Mouse (Mus musculus) thymus, adult 2 months (tissue): ENCODE results near the gene Pcna.

Source experiments
- CTCF ChIP-seq: fragments of 200-500 bp; IDR thresholded peaks from 2 replicates; pipeline ENCODE4 v1.5.1; 2012; ENCODE audit warnings: mild to moderate bottlenecking, control low read depth, low read length, moderate library complexity, borderline replicate concordance; ENCODE audit not compliant: control insufficient read depth, poor library complexity, insufficient read depth; ENCODE audit errors: extremely low read depth
- POLR2A ChIP-seq: fragments of 200-500 bp; IDR thresholded peaks from 2 replicates; pipeline ENCODE4 v1.6.1; 2012; ENCODE audit warnings: mild to moderate bottlenecking, low read length, control low read depth, moderate library complexity; ENCODE audit not compliant: control insufficient read depth, poor library complexity, insufficient read depth; ENCODE audit errors: extremely low read depth

DNA sequence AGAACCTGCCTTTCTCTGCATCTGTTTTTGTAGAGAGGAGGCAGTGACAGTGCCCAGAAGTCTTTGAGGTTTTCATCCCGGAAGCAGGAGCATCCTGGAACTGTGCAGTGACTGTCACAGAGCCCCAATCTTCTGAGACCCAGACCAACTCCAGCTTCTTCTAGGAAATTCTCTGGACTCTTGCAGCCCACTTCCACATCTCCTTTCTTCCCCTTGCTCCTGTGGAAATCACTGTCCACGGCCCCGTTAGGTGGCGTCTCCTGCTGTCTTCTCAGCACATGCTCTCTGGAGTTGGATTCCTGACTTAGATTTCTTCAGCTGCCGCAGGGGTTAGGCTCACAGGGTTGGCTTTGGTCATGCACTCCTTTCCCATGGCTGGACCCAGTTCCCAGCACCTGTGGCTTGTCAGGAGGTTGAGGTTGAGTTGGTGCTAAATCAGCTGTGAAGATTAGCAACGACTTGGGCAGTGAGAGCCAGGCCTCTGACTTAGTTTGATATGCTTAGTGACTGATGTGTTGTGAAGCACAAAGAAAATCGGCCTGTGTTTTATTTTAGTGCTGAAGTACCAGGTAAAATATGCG lies 25.2 kb upstream of the Pcna start:
- TF ChIP-seq CTCF (no peak), POLR2A (no peak)
